Mouse (Mus musculus) midbrain, embryonic 10.5 days (tissue): Measurements from ENCODE around the gene Ankrd9. TPM values are rescaled to one million over a fixed set of nuclear protein-coding genes. Genes with fewer than 3 reads are reported as not detected.

Experiments
- DNase-seq: peaks from one replicate; pipeline ENCODE4 v3.0.0-alpha.2; 2017; ENCODE audit warnings: low spot score
- H3K27ac ChIP-seq: fragments of 300-500 bp; sonication (generic); replicated peaks from 2 replicates; pipeline ENCODE4 v1.5.1; 2016; ENCODE audit warnings: mild to moderate bottlenecking
- H3K27me3 ChIP-seq: fragments of 300-500 bp; sonication (generic); 2 replicates; pipeline ENCODE4 v1.6.1; 2016; ENCODE audit warnings: low read depth, mild to moderate bottlenecking; ENCODE audit not compliant: poor library complexity, severe bottlenecking
- H3K36me3 ChIP-seq: fragments of 300-500 bp; sonication (generic); 2 replicates; pipeline ENCODE4 v1.6.1; 2016; ENCODE audit warnings: mild to moderate bottlenecking, moderate library complexity
- H3K4me1 ChIP-seq: fragments of 300-500 bp; sonication (generic); 2 replicates; pipeline ENCODE4 v1.6.1; 2016
- H3K4me3 ChIP-seq: fragments of 300-500 bp; sonication (generic); 2 replicates; pipeline ENCODE4 v1.5.1; 2016; ENCODE audit warnings: mild to moderate bottlenecking, moderate library complexity
- H3K9me3 ChIP-seq: fragments of 300-500 bp; sonication (generic); replicated peaks from 2 replicates; pipeline ENCODE4 v1.6.1; 2016; ENCODE audit warnings: mild to moderate bottlenecking
- WGBS: fragments of 180-500 bp; shearing (Covaris S2); methylation state at CpG from one replicate; pipeline ENCODE4 v1.1.7; 2016; 5-methylcytosine and 5-hydroxymethylcytosine counted together
- polyA plus RNA-seq: library from polyadenylated mRNA; unstranded; fragments of >200 nt; fragmentation: Nextera tagmentation; extraction: Ambion mirVana; gene quantifications from 2 replicates; pipeline ENCODE4 v1.2.1, GENCODE M21; 2016

Ankrd9 gene
- polyA plus RNA-seq: 16.5 and 19.4 TPM in 2 replicates

- peaks cover 38% of the 10 kb centered on the region for H3K36me3 ChIP-seq
- H3K9me3 ChIP-seq: no peaks in the 10 kb centered on the region
- under 1% methylated on average over 90 of the region's 90 CpGs for WGBS
- H3K27me3 ChIP-seq: peaks cover 8% of the 10 kb centered on the region
- peaks cover 30% of the 10 kb centered on the region for H3K4me1 ChIP-seq
- peak within 1 kb of the TSS; percentile 94 for H3K27ac ChIP-seq
- peak within 1 kb of the TSS; percentile 93 for H3K4me3 ChIP-seq
- peak; percentile 96 for DNase-seq
Observed at GRCm38 (mm10) chr12:110978607-110979406, at the start of gene Ankrd9. Gene Ankrd9, minus strand, starts transcription at chr12:110979040.

GRCm38 (mm10) chr12:111021577-111021976, 42.7 kb upstream of the Ankrd9 start:
- no peak overlapping the region for H3K4me3 ChIP-seq
- DNase-seq: no peak
- no peaks in the 10 kb centered on the region for H3K27me3 ChIP-seq
- peaks cover 2% of the 10 kb centered on the region; the same call in 1 of the 2 replicates for H3K4me1 ChIP-seq
- 72% methylated on average over 3 of the region's 3 CpGs for WGBS
- H3K9me3 ChIP-seq: no peaks in the 10 kb centered on the region
- H3K27ac ChIP-seq: no peak overlapping the region
- H3K36me3 ChIP-seq: no peaks in the 10 kb centered on the region

GRCm38 (mm10) chr12:111021138-111021537, 42.3 kb upstream of the Ankrd9 start:
- 23% methylated on average over 1 of the region's 1 CpGs for WGBS
- Histone ChIP-seq H3K4me3 (no peak overlapping the region), H3K9me3 (no peaks in the 10 kb centered on the region), H3K4me1 (peaks cover 3% of the 10 kb centered on the region), H3K36me3 (no peaks in the 10 kb centered on the region), H3K27ac (peak overlapping the region; percentile 17; the same call in 1 of the 2 replicates), H3K27me3 (no peaks in the 10 kb centered on the region)
- DNase-seq: no peak

- no peaks in the 10 kb centered on the region for H3K9me3 ChIP-seq
- no peak overlapping the region for H3K27ac ChIP-seq
- peaks cover 7% of the 10 kb centered on the region for H3K4me1 ChIP-seq
- no peaks in the 10 kb centered on the region for H3K36me3 ChIP-seq
- no peak for DNase-seq
- H3K27me3 ChIP-seq: no peaks in the 10 kb centered on the region
- 92% methylated on average over 2 of the region's 2 CpGs for WGBS
- no peak overlapping the region for H3K4me3 ChIP-seq
Observed at GRCm38 (mm10) chr12:111019086-111019485, 40.2 kb upstream of the Ankrd9 start.

GRCm38 (mm10) chr12:111018068-111018467, 39.2 kb upstream of the Ankrd9 start:
- no peak overlapping the region for H3K4me3 ChIP-seq
- peaks cover 7% of the 10 kb centered on the region for H3K4me1 ChIP-seq
- no peaks in the 10 kb centered on the region for H3K36me3 ChIP-seq
- H3K27ac ChIP-seq: no peak overlapping the region
- DNase-seq: no peak
- no peaks in the 10 kb centered on the region for H3K9me3 ChIP-seq
- 93% methylated on average over 11 of the region's 11 CpGs for WGBS
- no peaks in the 10 kb centered on the region for H3K27me3 ChIP-seq

GRCm38 (mm10) chr12:111016807-111017206, 38.0 kb upstream of the Ankrd9 start:
- no peak overlapping the region for H3K4me3 ChIP-seq
- no peaks in the 10 kb centered on the region for H3K27me3 ChIP-seq
- no peaks in the 10 kb centered on the region for H3K9me3 ChIP-seq
- 77% methylated on average over 3 of the region's 3 CpGs for WGBS
- no peaks in the 10 kb centered on the region for H3K36me3 ChIP-seq
- peaks cover 7% of the 10 kb centered on the region for H3K4me1 ChIP-seq
- no peak for DNase-seq
- H3K27ac ChIP-seq: no peak overlapping the region

GRCm38 (mm10) chr12:111009615-111010257, 30.9 kb upstream of the Ankrd9 start:
- Histone ChIP-seq H3K27me3 (no peaks in the 10 kb centered on the region), H3K36me3 (no peaks in the 10 kb centered on the region), H3K4me3 (no peak overlapping the region), H3K27ac (no peak overlapping the region), H3K9me3 (no peaks in the 10 kb centered on the region), H3K4me1 (peaks cover 28% of the 10 kb centered on the region)
- DNase-seq: no peak
- WGBS: 81% methylated on average over 6 of the region's 6 CpGs

- peak overlapping the region; percentile 57; the same call in 1 of the 2 replicates for H3K27ac ChIP-seq
- H3K27me3 ChIP-seq: no peaks in the 10 kb centered on the region
- no peak overlapping the region for H3K4me3 ChIP-seq
- peaks cover 28% of the 10 kb centered on the region for H3K4me1 ChIP-seq
- DNase-seq: no peak
- H3K9me3 ChIP-seq: no peaks in the 10 kb centered on the region
- H3K36me3 ChIP-seq: no peaks in the 10 kb centered on the region
- 78% methylated on average over 11 of the region's 11 CpGs for WGBS
Observed at GRCm38 (mm10) chr12:111008500-111009490, 30.0 kb upstream of the Ankrd9 start.

- WGBS: 79% methylated on average over 14 of the region's 14 CpGs
- H3K27me3 ChIP-seq: no peaks in the 10 kb centered on the region
- H3K27ac ChIP-seq: peak overlapping the region; percentile 57
- H3K4me3 ChIP-seq: no peak overlapping the region
- no peaks in the 10 kb centered on the region for H3K9me3 ChIP-seq
- DNase-seq: no peak
- H3K4me1 ChIP-seq: peaks cover 28% of the 10 kb centered on the region
- no peaks in the 10 kb centered on the region for H3K36me3 ChIP-seq
Observed at GRCm38 (mm10) chr12:111007134-111008103, 28.6 kb upstream of the Ankrd9 start.

- DNase-seq: no peak
- H3K27ac ChIP-seq: peak overlapping the region; percentile 38; the same call in 1 of the 2 replicates
Observed at GRCm38 (mm10) chr12:111006339-111006738, 27.5 kb upstream of the Ankrd9 start.

GRCm38 (mm10) chr12:111005803-111006202, 27.0 kb upstream of the Ankrd9 start:
- no peak overlapping the region for H3K4me3 ChIP-seq
- H3K4me1 ChIP-seq: peaks cover 28% of the 10 kb centered on the region
- no peaks in the 10 kb centered on the region for H3K27me3 ChIP-seq
- 77% methylated on average over 6 of the region's 6 CpGs for WGBS
- H3K27ac ChIP-seq: no peak overlapping the region
- H3K9me3 ChIP-seq: no peaks in the 10 kb centered on the region
- DNase-seq: no peak
- no peaks in the 10 kb centered on the region for H3K36me3 ChIP-seq

More at GRCm38 (mm10) chr12:111006339-111006738, 27.5 kb upstream of the Ankrd9 start:
- 83% methylated on average over 5 of the region's 5 CpGs for WGBS
- H3K4me3 ChIP-seq: no peak overlapping the region
- no peaks in the 10 kb centered on the region for H3K36me3 ChIP-seq
- H3K9me3 ChIP-seq: no peaks in the 10 kb centered on the region
- H3K4me1 ChIP-seq: peaks cover 28% of the 10 kb centered on the region
- H3K27me3 ChIP-seq: no peaks in the 10 kb centered on the region
